Mouse (Mus musculus) midbrain, embryonic 16.5 days (tissue): Measurements from ENCODE around the gene Nubpl. TPM values are rescaled to one million over a fixed set of nuclear protein-coding genes. Genes with fewer than 3 reads are reported as not detected.
"Not testable (repeated sequence)": the region's sequence is repeated elsewhere in the genome, so short reads cannot be mapped to it uniquely, and the experiment has no call there.

Experiments used
- ATAC-seq: fragments of 200-750 bp; cut with Nextera tagmentation; 2 replicates; pipeline ENCODE4 v1.8.0; 2017; ENCODE audit warnings: moderate TSS enrichment
- H3K27ac ChIP-seq: fragments of 300-500 bp; sonication (generic); 2 replicates; pipeline ENCODE4 v1.5.1; 2014; ENCODE audit warnings: mild to moderate bottlenecking, low read length, mixed read lengths
- H3K27me3 ChIP-seq: fragments of 300-500 bp; sonication (generic); 2 replicates; pipeline ENCODE4 v1.6.1; 2014; ENCODE audit warnings: low read depth, low read length, mixed read lengths; ENCODE audit not compliant: control insufficient read depth, insufficient read depth
- H3K36me3 ChIP-seq: fragments of 300-500 bp; sonication (generic); 2 replicates; pipeline ENCODE4 v1.6.1; 2014; ENCODE audit warnings: mild to moderate bottlenecking, low read length, moderate library complexity, mixed read lengths; ENCODE audit not compliant: control insufficient read depth, insufficient read depth
- H3K4me1 ChIP-seq: fragments of 300-500 bp; sonication (generic); 2 replicates; pipeline ENCODE4 v1.6.1; 2014; ENCODE audit warnings: mild to moderate bottlenecking, low read length, mixed read lengths; ENCODE audit not compliant: control insufficient read depth, insufficient read depth
- H3K4me2 ChIP-seq: fragments of 300-500 bp; sonication (generic); 2 replicates; pipeline ENCODE4 v1.6.1; 2014; ENCODE audit warnings: mild to moderate bottlenecking, low read length, mixed read lengths
- H3K4me3 ChIP-seq: fragments of 300-500 bp; sonication (generic); 2 replicates; pipeline ENCODE4 v1.5.1; 2014; ENCODE audit warnings: low read depth, mild to moderate bottlenecking, low read length, moderate library complexity, mixed read lengths
- H3K9ac ChIP-seq: fragments of 300-500 bp; sonication (generic); 2 replicates; pipeline ENCODE4 v1.6.1; 2014; ENCODE audit warnings: low read depth, low read length, mixed read lengths
- H3K9me3 ChIP-seq: fragments of 300-500 bp; sonication (generic); replicated peaks from 2 replicates; pipeline ENCODE4 v1.6.1; 2014; ENCODE audit warnings: mild to moderate bottlenecking, low read length, mixed read lengths; ENCODE audit not compliant: control insufficient read depth, poor library complexity, severe bottlenecking
- WGBS: fragments of 180-500 bp; shearing (Covaris S2); extraction: QIAGEN DNeasy Blood & Tissue Kit; methylation state at CpG from one replicate; pipeline ENCODE4 v1.1.7; 2014; 5-methylcytosine and 5-hydroxymethylcytosine counted together
- polyA plus RNA-seq: library from polyadenylated mRNA; unstranded; fragments of >200 nt; fragmentation: Nextera tagmentation; extraction: Ambion mirVana; gene quantifications from 2 replicates; pipeline ENCODE4 v1.2.1, GENCODE M21; 2015

The Nubpl gene
- polyA plus RNA-seq, result 7.7 and 8.5 TPM in 2 replicates

GRCm38 (mm10) chr12:52097650-52098070 is at the start of gene Nubpl:
Gene Nubpl (plus strand): TSS chr12:52097737.
- peak within 1 kb of the TSS; percentile 96 for H3K4me3 ChIP-seq
- H3K27me3 ChIP-seq, result no peaks in the 10 kb centered on the region
- under 1% methylated on average over 32 of the region's 32 CpGs for WGBS
- peaks cover 12% of the 10 kb centered on the region for H3K4me1 ChIP-seq
- H3K4me2 ChIP-seq, result peak within 1 kb of the TSS; percentile 65
- H3K36me3 ChIP-seq, result no peaks in the 10 kb centered on the region
- peak within 1 kb of the TSS; percentile 76 for H3K27ac ChIP-seq
- peak within 1 kb of the TSS; percentile 98 for H3K9ac ChIP-seq
- no peaks in the 10 kb centered on the region for H3K9me3 ChIP-seq
- peak; percentile 98 for ATAC-seq

- Histone ChIP-seq H3K4me3 (no peak overlapping the region), H3K4me2 (no peak overlapping the region), H3K36me3 (no peaks in the 10 kb centered on the region), H3K9me3 (no peaks in the 10 kb centered on the region), H3K4me1 (no peaks in the 10 kb centered on the region), H3K27me3 (no peaks in the 10 kb centered on the region), H3K9ac (no peak overlapping the region), H3K27ac (no peak overlapping the region)
- no peak for ATAC-seq
- WGBS, result 73% methylated on average over 2 of the region's 2 CpGs
These were observed 48.2 kb upstream of the Nubpl start for GRCm38 (mm10) chr12:52049324-52049723.

GRCm38 (mm10) chr12:52079296-52079695 is 18.2 kb upstream of the Nubpl start:
- not testable (repeated sequence) for H3K4me3 ChIP-seq, H3K36me3 ChIP-seq, ATAC-seq, H3K4me2 ChIP-seq, H3K9ac ChIP-seq, H3K27me3 ChIP-seq, H3K4me1 ChIP-seq, H3K9me3 ChIP-seq, H3K27ac ChIP-seq
- WGBS, result no CpG with 5 or more reads among the region's 3 CpGs

- H3K27ac ChIP-seq, result peak overlapping the region; percentile 76; the same call in 1 of the 2 replicates
These were observed 388 bp upstream of the Nubpl start for GRCm38 (mm10) chr12:52097049-52097649.

GRCm38 (mm10) chr12:52120276-52120675 is 22.7 kb downstream of the Nubpl start:
- Histone ChIP-seq H3K27ac (no peak overlapping the region), H3K36me3 (no peaks in the 10 kb centered on the region), H3K9ac (no peak overlapping the region), H3K27me3 (no peaks in the 10 kb centered on the region), H3K9me3 (no peaks in the 10 kb centered on the region), H3K4me1 (peaks cover 11% of the 10 kb centered on the region), H3K4me3 (no peak overlapping the region), H3K4me2 (no peak overlapping the region)
- no peak for ATAC-seq

More at GRCm38 (mm10) chr12:52097049-52097649, 388 bp upstream of the Nubpl start:
- H3K4me1 ChIP-seq, result peaks cover 12% of the 10 kb centered on the region
- ATAC-seq, result peak; percentile 85
- no peaks in the 10 kb centered on the region for H3K27me3 ChIP-seq
- H3K9ac ChIP-seq, result no peak overlapping the region; the same call in 1 of the 2 replicates
- H3K4me3 ChIP-seq, result peak overlapping the region; percentile 96
- H3K9me3 ChIP-seq, result no peaks in the 10 kb centered on the region
- WGBS, result 70% methylated on average over 13 of the region's 13 CpGs
- H3K4me2 ChIP-seq, result peak overlapping the region; percentile 65
- H3K36me3 ChIP-seq, result no peaks in the 10 kb centered on the region

- H3K27ac ChIP-seq, result no peak overlapping the region
- no peak overlapping the region for H3K9ac ChIP-seq
- no peak for ATAC-seq
These were observed 28.9 kb downstream of the Nubpl start for GRCm38 (mm10) chr12:52126407-52126806.

GRCm38 (mm10) chr12:52129072-52129471 is 31.5 kb downstream of the Nubpl start:
- H3K36me3 ChIP-seq, result no peaks in the 10 kb centered on the region
- H3K4me2 ChIP-seq, result no peak overlapping the region
- no peak for ATAC-seq
- H3K27me3 ChIP-seq, result no peaks in the 10 kb centered on the region
- H3K4me3 ChIP-seq, result no peak overlapping the region
- WGBS, result 97% methylated on average over 3 of the region's 3 CpGs
- 0 out of 2 replicates have a peak, but pooled peaks cover 2% of the 10 kb centered on the region for H3K4me1 ChIP-seq
- H3K27ac ChIP-seq, result no peak overlapping the region
- H3K9me3 ChIP-seq, result no peaks in the 10 kb centered on the region
- no peak overlapping the region for H3K9ac ChIP-seq

More at GRCm38 (mm10) chr12:52126407-52126806, 28.9 kb downstream of the Nubpl start:
- Histone ChIP-seq H3K4me1 (peaks cover 3% of the 10 kb centered on the region), H3K4me3 (no peak overlapping the region), H3K4me2 (no peak overlapping the region), H3K27me3 (no peaks in the 10 kb centered on the region), H3K36me3 (no peaks in the 10 kb centered on the region), H3K9me3 (no peaks in the 10 kb centered on the region)
- 80% methylated on average over 3 of the region's 3 CpGs for WGBS

GRCm38 (mm10) chr12:52132256-52132655 is 34.7 kb downstream of the Nubpl start:
- no peak for ATAC-seq
- H3K36me3 ChIP-seq, result no peaks in the 10 kb centered on the region
- H3K9ac ChIP-seq, result 0 out of 2 replicates have a peak overlapping the region, but pooled peaks have one; percentile 10
- peak overlapping the region; percentile 39 for H3K4me2 ChIP-seq
- H3K9me3 ChIP-seq, result no peaks in the 10 kb centered on the region
- no peak overlapping the region for H3K27ac ChIP-seq
- H3K4me3 ChIP-seq, result no peak overlapping the region
- H3K4me1 ChIP-seq, result 0 out of 2 replicates have a peak, but pooled peaks cover 2% of the 10 kb centered on the region
- WGBS, result 2% methylated on average over 10 of the region's 10 CpGs
- no peaks in the 10 kb centered on the region for H3K27me3 ChIP-seq

- no peaks in the 10 kb centered on the region for H3K27me3 ChIP-seq
- no peak overlapping the region for H3K4me3 ChIP-seq
- no peak overlapping the region for H3K27ac ChIP-seq
- 40% methylated on average over 4 of the region's 4 CpGs for WGBS
- H3K9ac ChIP-seq, result no peak overlapping the region
- ATAC-seq, result peak; percentile 21; the same call in 1 of the 2 replicates
- H3K9me3 ChIP-seq, result no peaks in the 10 kb centered on the region
- H3K36me3 ChIP-seq, result no peaks in the 10 kb centered on the region
- 0 out of 2 replicates have a peak, but pooled peaks cover 2% of the 10 kb centered on the region for H3K4me1 ChIP-seq
- H3K4me2 ChIP-seq, result peak overlapping the region; percentile 14; the same call in 1 of the 2 replicates
These were observed 40.8 kb downstream of the Nubpl start for GRCm38 (mm10) chr12:52138296-52138695.
